Mouse (Mus musculus) lung, postnatal 0 days (tissue): ENCODE results near the gene Hils1. TPM values are rescaled to one million over a fixed set of nuclear protein-coding genes. Genes with fewer than 3 reads are reported as not detected.
A peak's percentile ranks its signal among the peaks of the same experiment; 100 is the strongest.

Experiments used
- ATAC-seq: fragments of 200-750 bp; cut with Nextera tagmentation; 2 replicates; pipeline ENCODE4 v1.8.0; 2017; ENCODE audit warnings: moderate library complexity
- DNase-seq: peaks from one replicate; pipeline ENCODE4 v3.0.0-alpha.2; 2016; ENCODE audit warnings: low spot score
- H3K27ac ChIP-seq: fragments of 300-500 bp; sonication (generic); 2 replicates; pipeline ENCODE4 v1.5.1; 2014; ENCODE audit warnings: antibody characterized with exemption, mild to moderate bottlenecking, low read length, mixed read lengths
- H3K27me3 ChIP-seq: fragments of 300-500 bp; sonication (generic); replicated peaks from 2 replicates; pipeline ENCODE4 v1.6.1; 2014; ENCODE audit warnings: low read length, mixed read lengths; ENCODE audit not compliant: insufficient read depth
- H3K36me3 ChIP-seq: fragments of 300-500 bp; sonication (generic); 2 replicates; pipeline ENCODE4 v1.6.1; 2014; ENCODE audit warnings: low read length, mixed read lengths; ENCODE audit not compliant: insufficient read depth
- H3K4me1 ChIP-seq: fragments of 300-500 bp; sonication (generic); 2 replicates; pipeline ENCODE4 v1.6.1; 2014; ENCODE audit warnings: antibody characterized with exemption, low read depth, low read length, mixed read lengths; ENCODE audit not compliant: insufficient read depth
- H3K4me2 ChIP-seq: fragments of 300-500 bp; sonication (generic); replicated peaks from 2 replicates; pipeline ENCODE4 v1.6.1; 2014; ENCODE audit warnings: low read depth, mild to moderate bottlenecking, low read length, moderate library complexity, mixed read lengths
- H3K4me3 ChIP-seq: fragments of 300-500 bp; sonication (generic); 2 replicates; pipeline ENCODE4 v1.5.1; 2014; ENCODE audit warnings: low read depth, low read length
- H3K9ac ChIP-seq: fragments of 300-500 bp; sonication (generic); replicated peaks from 2 replicates; pipeline ENCODE4 v1.6.1; 2014; ENCODE audit warnings: low read depth, mild to moderate bottlenecking
- H3K9me3 ChIP-seq: fragments of 300-500 bp; sonication (generic); 2 replicates; pipeline ENCODE4 v1.6.1; 2016; ENCODE audit warnings: low read length, mixed read lengths
- CTCF ChIP-seq: IDR thresholded peaks from 2 replicates; pipeline ENCODE4 v1.5.1; 2016; ENCODE audit warnings: antibody characterized with exemption, mild to moderate bottlenecking
- EP300 ChIP-seq: IDR thresholded peaks from 2 replicates; pipeline ENCODE4 v1.6.1; 2016; ENCODE audit warnings: antibody characterized with exemption, mild to moderate bottlenecking, control low read depth
- WGBS: fragments of 180-500 bp; shearing (Covaris S2); extraction: QIAGEN DNeasy Blood & Tissue Kit; methylation state at CpG from one replicate; pipeline ENCODE4 v1.1.7; 2014; 5-methylcytosine and 5-hydroxymethylcytosine counted together
- polyA plus RNA-seq: library from polyadenylated mRNA; unstranded; fragments of >200 nt; fragmentation: Nextera tagmentation; extraction: Ambion mirVana; gene quantifications from 2 replicates; pipeline ENCODE4 v1.2.1, GENCODE M21; 2015

Hils1 gene
- polyA plus RNA-seq, 1 experiment from 2014 or later, result not detected

GRCm38 (mm10) chr11:94928820-94929219, 38.6 kb upstream of the Hils1 start:
- no peak overlapping the region for H3K4me3 ChIP-seq
- H3K9ac ChIP-seq, result no peak overlapping the region
- no peaks in the 10 kb centered on the region for H3K27me3 ChIP-seq
- peak overlapping the region; percentile 22; the same call in 1 of the 2 replicates for H3K4me2 ChIP-seq
- H3K4me1 ChIP-seq, result peaks cover 8% of the 10 kb centered on the region
- ATAC-seq, result peak; percentile 91
- TF ChIP-seq EP300, result no peak
- no peak for TF ChIP-seq CTCF
- H3K9me3 ChIP-seq, result no peaks in the 10 kb centered on the region
- WGBS, result under 1% methylated on average over 13 of the region's 13 CpGs
- H3K36me3 ChIP-seq, result no peaks in the 10 kb centered on the region
- H3K27ac ChIP-seq, result peak overlapping the region; percentile 88
- peak; percentile 96 for DNase-seq

GRCm38 (mm10) chr11:94929599-94929998, 37.8 kb upstream of the Hils1 start:
- no peaks in the 10 kb centered on the region for H3K36me3 ChIP-seq
- H3K9ac ChIP-seq, result no peak overlapping the region
- H3K4me1 ChIP-seq, result peaks cover 8% of the 10 kb centered on the region
- 33% methylated on average over 9 of the region's 9 CpGs for WGBS
- H3K27ac ChIP-seq, result peak overlapping the region; percentile 88
- ATAC-seq, result no peak
- H3K4me2 ChIP-seq, result no peak overlapping the region
- no peak for DNase-seq
- H3K27me3 ChIP-seq, result 0 out of 2 replicates have a peak, but pooled peaks cover under 1% of the 10 kb centered on the region
- H3K4me3 ChIP-seq, result no peak overlapping the region
- H3K9me3 ChIP-seq, result no peaks in the 10 kb centered on the region
- no peak for TF ChIP-seq EP300
- TF ChIP-seq CTCF, result no peak

GRCm38 (mm10) chr11:94930151-94930550, 37.2 kb upstream of the Hils1 start:
- no peak for ATAC-seq
- Histone ChIP-seq H3K4me2 (no peak overlapping the region), H3K27ac (no peak overlapping the region; the same call in 1 of the 2 replicates), H3K4me3 (no peak overlapping the region), H3K27me3 (0 out of 2 replicates have a peak, but pooled peaks cover 3% of the 10 kb centered on the region), H3K9me3 (no peaks in the 10 kb centered on the region), H3K9ac (no peak overlapping the region), H3K4me1 (peaks cover 8% of the 10 kb centered on the region), H3K36me3 (no peaks in the 10 kb centered on the region)
- DNase-seq, result no peak
- TF ChIP-seq EP300 (no peak), CTCF (no peak)
- WGBS, result 48% methylated on average over 4 of the region's 4 CpGs

GRCm38 (mm10) chr11:94933584-94933983, 33.8 kb upstream of the Hils1 start:
- Histone ChIP-seq H3K4me3 (no peak overlapping the region), H3K9me3 (no peaks in the 10 kb centered on the region), H3K27me3 (peaks cover 16% of the 10 kb centered on the region; the same call in 1 of the 2 replicates), H3K4me2 (no peak overlapping the region), H3K27ac (peak overlapping the region; percentile 59; the same call in 1 of the 2 replicates), H3K9ac (no peak overlapping the region), H3K36me3 (no peaks in the 10 kb centered on the region), H3K4me1 (no peaks in the 10 kb centered on the region)
- DNase-seq, result peak; percentile 82
- peak; percentile 4; the same call in 1 of the 2 replicates for ATAC-seq
- 22% methylated on average over 8 of the region's 8 CpGs for WGBS
- TF ChIP-seq CTCF (no peak), EP300 (no peak)

GRCm38 (mm10) chr11:94934526-94934925, 32.9 kb upstream of the Hils1 start:
- Histone ChIP-seq H3K4me1 (no peaks in the 10 kb centered on the region), H3K4me3 (no peak overlapping the region)
- no peak for ATAC-seq

GRCm38 (mm10) chr11:94936045-94936444, 31.3 kb upstream of the Hils1 start, which contains the start of gene Col1a1:
Col1a1 (plus strand) TSS chr11:94936224.
- Histone ChIP-seq H3K9ac (peak within 1 kb of the TSS; percentile 52), H3K27ac (peak within 1 kb of the TSS; percentile 76), H3K4me1 (no peaks in the 10 kb centered on the region), H3K36me3 (no peaks in the 10 kb centered on the region), H3K4me3 (peak within 1 kb of the TSS; percentile 42), H3K27me3 (peaks cover 16% of the 10 kb centered on the region; the same call in 1 of the 2 replicates), H3K9me3 (no peaks in the 10 kb centered on the region), H3K4me2 (peak within 1 kb of the TSS; percentile 61)
- DNase-seq (peak; percentile 84), ATAC-seq (peak; percentile 46)
- 24% methylated on average over 19 of the region's 19 CpGs for WGBS
- TF ChIP-seq CTCF, result no peak
- no peak for TF ChIP-seq EP300

More at GRCm38 (mm10) chr11:94934526-94934925, 32.9 kb upstream of the Hils1 start:
- H3K27me3 ChIP-seq, result peaks cover 16% of the 10 kb centered on the region; the same call in 1 of the 2 replicates
- H3K4me2 ChIP-seq, result no peak overlapping the region
- H3K9ac ChIP-seq, result no peak overlapping the region
- H3K27ac ChIP-seq, result peak overlapping the region; percentile 59; the same call in 1 of the 2 replicates
- TF ChIP-seq EP300, result no peak
- no peak for TF ChIP-seq CTCF
- no peaks in the 10 kb centered on the region for H3K9me3 ChIP-seq
- WGBS, result 38% methylated on average over 11 of the region's 11 CpGs
- DNase-seq, result peak; percentile 59
- no peaks in the 10 kb centered on the region for H3K36me3 ChIP-seq
